Mouse (Mus musculus): ENCODE measurements around the gene Ccl17.

- TF ChIP-seq CTCF (IDR thresholded peaks at IDR 0.05), result peak; percentile 32
- no peak for TF ChIP-seq EP300 (IDR thresholded peaks at IDR 0.05)
Observed at GRCm38 (mm10) chr8:94841183-94841582, 30.9 kb downstream of the Ccl17 start.

Measured in lung, postnatal 0 days (tissue).